Mouse (Mus musculus) brain, embryonic 14.5 days (tissue): Measurements from ENCODE around the gene Sprr4.

Experiments
- CTCF ChIP-seq: fragments of 200-500 bp; IDR thresholded peaks from 2 replicates; pipeline ENCODE4 v1.5.1; 2012; ENCODE audit warnings: inconsistent platforms, mild to moderate bottlenecking, moderate library complexity, borderline replicate concordance; ENCODE audit not compliant: insufficient read depth, insufficient read length; ENCODE audit errors: extremely low read depth
- POLR2A ChIP-seq: fragments of 200-500 bp; IDR thresholded peaks from 2 replicates; pipeline ENCODE4 v1.6.1; 2012; ENCODE audit warnings: mild to moderate bottlenecking, inconsistent platforms, borderline replicate concordance; ENCODE audit not compliant: poor library complexity, insufficient read depth, insufficient read length, severe bottlenecking; ENCODE audit errors: extremely low read depth

DNA sequence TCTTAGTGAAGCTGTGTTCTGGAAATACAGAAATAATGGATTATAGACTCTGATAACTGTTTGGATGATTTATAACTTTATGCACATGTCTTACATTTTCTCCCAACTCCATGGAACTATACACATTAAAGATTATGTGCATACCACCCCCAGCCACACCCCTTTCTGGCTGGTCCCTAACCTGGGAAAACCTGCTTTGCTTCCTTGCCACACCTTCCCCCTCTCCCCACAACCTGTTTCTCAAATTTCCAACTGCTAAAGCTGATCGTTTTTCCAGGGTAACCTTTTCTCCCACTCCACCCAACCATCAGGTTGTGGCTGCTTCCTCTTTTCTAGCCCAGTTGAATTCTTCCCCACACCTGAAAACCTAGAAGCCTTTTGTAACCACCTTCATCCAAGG, 14.0 kb downstream of the Sprr4 start:
- no peak for TF ChIP-seq CTCF
- no peak for TF ChIP-seq POLR2A
